Mouse (Mus musculus) hindbrain, embryonic 14.5 days (tissue): ENCODE measurements at regions not wholly inside any gene's neighbourhood (a gene's known extent, or its start where the extent isn't known, plus 50 kb on each side); places are given as distances from the start of the nearest gene placed in this dataset.

Experiments
- ATAC-seq: fragments of 200-750 bp; cut with Nextera tagmentation; 2 replicates; pipeline ENCODE4 v1.8.0; 2017; ENCODE audit warnings: moderate number of reproducible peaks, mild to moderate bottlenecking, moderate TSS enrichment, moderate library complexity; ENCODE audit not compliant: low FRiP score
- DNase-seq: peaks from one replicate; pipeline ENCODE4 v3.0.0-alpha.2; 2015; ENCODE audit warnings: low spot score
- H3K27ac ChIP-seq: fragments of 300-500 bp; sonication (generic); 2 replicates; pipeline ENCODE4 v1.5.1; 2014; ENCODE audit warnings: mild to moderate bottlenecking, moderate library complexity
- H3K27me3 ChIP-seq: fragments of 300-500 bp; sonication (generic); 2 replicates; pipeline ENCODE4 v1.6.1; 2014; ENCODE audit warnings: mild to moderate bottlenecking, low read length, mixed read lengths; ENCODE audit not compliant: control insufficient read depth, insufficient read depth
- H3K36me3 ChIP-seq: fragments of 300-500 bp; sonication (generic); replicated peaks from 2 replicates; pipeline ENCODE4 v1.6.1; 2014; ENCODE audit not compliant: control insufficient read depth, insufficient read depth
- H3K4me1 ChIP-seq: fragments of 300-500 bp; sonication (generic); replicated peaks from 2 replicates; pipeline ENCODE4 v1.6.1; 2014; ENCODE audit warnings: antibody characterized with exemption, low read length, mixed read lengths; ENCODE audit not compliant: control insufficient read depth, insufficient read depth
- H3K4me2 ChIP-seq: fragments of 300-500 bp; sonication (generic); replicated peaks from 2 replicates; pipeline ENCODE4 v1.6.1; 2014; ENCODE audit warnings: mild to moderate bottlenecking, moderate library complexity
- H3K4me3 ChIP-seq: fragments of 300-500 bp; sonication (generic); replicated peaks from 2 replicates; pipeline ENCODE4 v1.5.1; 2014; ENCODE audit warnings: mild to moderate bottlenecking, low read length
- H3K9ac ChIP-seq: fragments of 300-500 bp; sonication (generic); 2 replicates; pipeline ENCODE4 v1.6.1; 2014
- H3K9me3 ChIP-seq: fragments of 300-500 bp; sonication (generic); 2 replicates; pipeline ENCODE4 v1.6.1; 2016; ENCODE audit warnings: low read length; ENCODE audit not compliant: control insufficient read depth
- WGBS: fragments of 180-500 bp; shearing (Covaris S2); extraction: QIAGEN DNeasy Blood & Tissue Kit; methylation state at CpG from one replicate; pipeline ENCODE4 v1.1.7; 2014; 5-methylcytosine and 5-hydroxymethylcytosine counted together

GRCm38 (mm10) chr8:90535515-90536156, 187.5 kb upstream of the Tox3 start:
- DNase-seq, result no peak
- 49% methylated on average over 8 of the region's 8 CpGs for WGBS
- Histone ChIP-seq H3K4me3 (no peak overlapping the region), H3K9ac (no peak overlapping the region), H3K27ac (0 out of 2 replicates have a peak overlapping the region, but pooled peaks have one; percentile 18), H3K9me3 (no peaks in the 10 kb centered on the region), H3K4me1 (no peaks in the 10 kb centered on the region), H3K4me2 (no peak overlapping the region), H3K27me3 (no peaks in the 10 kb centered on the region), H3K36me3 (no peaks in the 10 kb centered on the region)
- no peak for ATAC-seq

GRCm38 (mm10) chr8:90521393-90521792, 173.2 kb upstream of the Tox3 start:
- WGBS, result 80% methylated on average over 8 of the region's 8 CpGs
- Histone ChIP-seq H3K36me3 (no peaks in the 10 kb centered on the region), H3K4me2 (no peak overlapping the region), H3K9ac (no peak overlapping the region), H3K27ac (no peak overlapping the region), H3K4me1 (peaks cover 13% of the 10 kb centered on the region; the same call in 1 of the 2 replicates), H3K27me3 (no peaks in the 10 kb centered on the region), H3K4me3 (no peak overlapping the region), H3K9me3 (no peaks in the 10 kb centered on the region)
- DNase-seq, result no peak
- ATAC-seq, result no peak

- no peak overlapping the region for H3K4me2 ChIP-seq
These were observed 172.0 kb upstream of the Tox3 start for GRCm38 (mm10) chr8:90520186-90520585.

GRCm38 (mm10) chr8:90519567-90519966, 171.4 kb upstream of the Tox3 start:
- DNase-seq (no peak), ATAC-seq (no peak)
- Histone ChIP-seq H3K9me3 (no peaks in the 10 kb centered on the region), H3K36me3 (no peaks in the 10 kb centered on the region), H3K4me2 (no peak overlapping the region), H3K27ac (0 out of 2 replicates have a peak overlapping the region, but pooled peaks have one; percentile 8), H3K4me1 (peaks cover 13% of the 10 kb centered on the region; the same call in 1 of the 2 replicates), H3K4me3 (no peak overlapping the region), H3K9ac (no peak overlapping the region), H3K27me3 (no peaks in the 10 kb centered on the region)
- 36% methylated on average over 6 of the region's 6 CpGs for WGBS

More at GRCm38 (mm10) chr8:90520186-90520585, 172.0 kb upstream of the Tox3 start:
- no peaks in the 10 kb centered on the region for H3K36me3 ChIP-seq
- H3K4me3 ChIP-seq, result no peak overlapping the region
- DNase-seq (peak; percentile 54), ATAC-seq (peak; percentile 69; the same call in 1 of the 2 replicates)
- H3K9me3 ChIP-seq, result no peaks in the 10 kb centered on the region
- peaks cover 13% of the 10 kb centered on the region; the same call in 1 of the 2 replicates for H3K4me1 ChIP-seq
- H3K27ac ChIP-seq, result no peak overlapping the region
- no peak overlapping the region for H3K9ac ChIP-seq
- H3K27me3 ChIP-seq, result no peaks in the 10 kb centered on the region
- WGBS, result 16% methylated on average over 4 of the region's 4 CpGs

GRCm38 (mm10) chr8:90514191-90514590, 166.0 kb upstream of the Tox3 start:
- DNase-seq, result no peak
- no peaks in the 10 kb centered on the region for H3K27me3 ChIP-seq
- H3K4me3 ChIP-seq, result no peak overlapping the region
- H3K36me3 ChIP-seq, result no peaks in the 10 kb centered on the region
- H3K9ac ChIP-seq, result no peak overlapping the region
- WGBS, result 76% methylated on average over 3 of the region's 3 CpGs
- peaks cover 16% of the 10 kb centered on the region for H3K4me1 ChIP-seq
- H3K9me3 ChIP-seq, result no peaks in the 10 kb centered on the region
- no peak for ATAC-seq
- H3K27ac ChIP-seq, result no peak overlapping the region
- H3K4me2 ChIP-seq, result no peak overlapping the region

GRCm38 (mm10) chr8:90513601-90514000, 165.5 kb upstream of the Tox3 start:
- H3K27ac ChIP-seq, result peak overlapping the region; percentile 52; the same call in 1 of the 2 replicates
- H3K36me3 ChIP-seq, result no peaks in the 10 kb centered on the region
- H3K4me3 ChIP-seq, result no peak overlapping the region
- H3K27me3 ChIP-seq, result no peaks in the 10 kb centered on the region
- DNase-seq (no peak), ATAC-seq (no peak)
- no peak overlapping the region for H3K9ac ChIP-seq
- no peak overlapping the region for H3K4me2 ChIP-seq
- H3K4me1 ChIP-seq, result peaks cover 16% of the 10 kb centered on the region
- 67% methylated on average over 4 of the region's 4 CpGs for WGBS
- H3K9me3 ChIP-seq, result no peaks in the 10 kb centered on the region

GRCm38 (mm10) chr8:90513102-90513501, 165.0 kb upstream of the Tox3 start:
- no peak overlapping the region for H3K27ac ChIP-seq
- peak; percentile 73; the same call in 1 of the 2 replicates for ATAC-seq
- no peak overlapping the region for H3K9ac ChIP-seq

GRCm38 (mm10) chr8:90512594-90512993, 164.5 kb upstream of the Tox3 start:
- ATAC-seq (no peak), DNase-seq (no peak)
- Histone ChIP-seq H3K27me3 (no peaks in the 10 kb centered on the region), H3K4me1 (peaks cover 16% of the 10 kb centered on the region), H3K4me3 (no peak overlapping the region), H3K9me3 (no peaks in the 10 kb centered on the region), H3K9ac (no peak overlapping the region), H3K36me3 (no peaks in the 10 kb centered on the region), H3K4me2 (no peak overlapping the region), H3K27ac (peak overlapping the region; percentile 28; the same call in 1 of the 2 replicates)
- 22% methylated on average over 2 of the region's 2 CpGs for WGBS

More at GRCm38 (mm10) chr8:90513102-90513501, 165.0 kb upstream of the Tox3 start:
- no peaks in the 10 kb centered on the region for H3K9me3 ChIP-seq
- no peaks in the 10 kb centered on the region for H3K27me3 ChIP-seq
- H3K4me3 ChIP-seq, result no peak overlapping the region
- WGBS, result 39% methylated on average over 8 of the region's 8 CpGs
- DNase-seq, result peak; percentile 65
- no peak overlapping the region for H3K4me2 ChIP-seq
- H3K4me1 ChIP-seq, result peaks cover 16% of the 10 kb centered on the region
- no peaks in the 10 kb centered on the region for H3K36me3 ChIP-seq

DNA sequence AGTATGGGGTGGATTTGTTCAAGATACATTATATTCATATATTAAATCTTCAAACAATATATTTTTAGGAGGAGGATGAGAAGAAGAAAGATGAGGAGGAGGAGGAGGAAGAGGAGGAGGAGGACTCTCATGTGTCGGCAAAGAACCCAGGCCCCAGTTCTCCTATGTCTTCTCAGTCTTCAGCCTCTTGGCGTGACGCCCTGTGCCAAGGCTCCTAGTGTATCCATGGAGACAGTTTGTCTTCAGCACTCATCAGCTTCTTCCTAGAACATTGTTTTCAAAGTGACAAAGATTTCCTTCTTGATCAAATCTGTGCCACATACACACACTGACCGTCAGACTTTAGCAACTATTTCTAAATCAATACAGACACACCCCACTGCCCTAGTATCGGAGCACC, 156.4 kb upstream of the Tox3 start:
- Histone ChIP-seq H3K4me3 (no peak overlapping the region), H3K9me3 (no peaks in the 10 kb centered on the region), H3K9ac (no peak overlapping the region), H3K27ac (no peak overlapping the region), H3K4me1 (no peaks in the 10 kb centered on the region), H3K4me2 (no peak overlapping the region), H3K27me3 (no peaks in the 10 kb centered on the region), H3K36me3 (no peaks in the 10 kb centered on the region)
- 82% methylated on average over 5 of the region's 5 CpGs for WGBS
- DNase-seq, result no peak
- ATAC-seq, result no peak
